In genomic region chr6:84197811-84198213, GRCm38 (mm10) we compare ENCODE assay signal across 19 mouse cellular contexts.
DNase-seq lines count a peak whose midpoint lies in the region; ATAC-seq lines count a peak whose summit lies in the region.
"Had no signal": no experiment of that assay in that cellular context is flagged by ENCODE, and none has a peak within 500 bp of the region (broad histone marks: within the 10 kb centered on the region; RNA-seq: fewer than 3 reads in every experiment).

No protein-coding gene starts in this region.

- WGBS in heart, embryonic 10.5 days: 48% methylated on average over 5 of the region's 5 CpGs
- WGBS in neural tube, embryonic 14.5 days: 14% methylated on average over 5 of the region's 5 CpGs

- DNase-seq in heart, embryonic 10.5 days (ENCODE audit: low spot score): no peak
- no peak for DNase-seq in heart, postnatal 25 days (ENCODE audit: low spot score)
- peak; percentile 8 for DNase-seq in retina, embryonic 14.5 days (ENCODE audit: low spot score)
- DNase-seq in retina, postnatal 1 day: no peak
- DNase-seq in thymus, postnatal 4 days: peak; percentile 75
- no peak for DNase-seq in right cerebral cortex, postnatal 4 days
- DNase-seq in urinary bladder, postnatal 36 days (ENCODE audit: low spot score in 2 of 2): no peak
- DNase-seq: adrenal gland, adult 8-10 months; cerebellum, adult 11-12 months; heart, postnatal 36 days; kidney, adult 2 months; kidney, postnatal 25 days; lung, adult 2 months; lung, postnatal 4 days had no signal

- H3K9ac ChIP-seq in neural tube, embryonic 14.5 days (replicated peaks; ENCODE audit: low read depth, low read length): no peak overlapping the region
- H3K9ac ChIP-seq: forebrain, embryonic 13.5 days; heart, embryonic 12.5 days had no signal

- H3K9me3 ChIP-seq in heart, embryonic 10.5 days: no peaks in the 10 kb centered on the region
- H3K9me3 ChIP-seq in neural tube, embryonic 14.5 days (ENCODE audit: control insufficient read depth, low read length): no peaks in the 10 kb centered on the region
- H3K9me3 ChIP-seq: forebrain, embryonic 13.5 days; heart, embryonic 12.5 days had no signal

- intact Hi-C loops in heart, postnatal 25 days (cut with DNase I): loop anchor here (5.0 kb wide), 1 partner anchor 101 kb away; no protein-coding TSS in a partner anchor

- no peaks in the 10 kb centered on the region for H3K4me1 ChIP-seq in heart, embryonic 10.5 days
- H3K4me1 ChIP-seq in neural tube, embryonic 14.5 days (ENCODE audit: control insufficient read depth, insufficient read depth, low read length): no peaks in the 10 kb centered on the region
- H3K4me1 ChIP-seq: heart, embryonic 12.5 days had no signal

- no peak overlapping the region for H3K4me3 ChIP-seq in heart, embryonic 10.5 days
- H3K4me3 ChIP-seq in neural tube, embryonic 14.5 days (ENCODE audit: low read depth, low read length): no peak overlapping the region
- H3K4me3 ChIP-seq: forebrain, embryonic 13.5 days; heart, embryonic 12.5 days had no signal

- H3K27ac ChIP-seq in heart, embryonic 10.5 days: 0 out of 2 replicates have a peak overlapping the region, but pooled peaks have one; percentile 1
- no peak overlapping the region for H3K27ac ChIP-seq in neural tube, embryonic 14.5 days (ENCODE audit: low read depth, low read length)
- H3K27ac ChIP-seq: forebrain, embryonic 13.5 days; hindbrain, postnatal 0 days had no signal

- peaks cover 84% of the 10 kb centered on the region for H3K36me3 ChIP-seq in heart, embryonic 10.5 days
- no peaks in the 10 kb centered on the region for H3K36me3 ChIP-seq in neural tube, embryonic 14.5 days (ENCODE audit: control insufficient read depth, insufficient read depth, low read length)

- ATAC-seq in neural tube, embryonic 14.5 days (ENCODE audit: low read depth): peak; percentile 54; the same call in 1 of the 2 replicates
- ATAC-seq: forebrain, embryonic 13.5 days; hindbrain, postnatal 0 days had no signal

- no peak overlapping the region for H3K4me2 ChIP-seq in neural tube, embryonic 14.5 days (ENCODE audit: low read depth, low read length)
- H3K4me2 ChIP-seq: forebrain, embryonic 13.5 days; heart, embryonic 12.5 days; liver, embryonic 11.5 days had no signal

- no peaks in the 10 kb centered on the region for H3K27me3 ChIP-seq in heart, embryonic 10.5 days (ENCODE audit: insufficient read depth, poor library complexity, severe bottlenecking)
- no peaks in the 10 kb centered on the region for H3K27me3 ChIP-seq in neural tube, embryonic 14.5 days (ENCODE audit: control insufficient read depth, insufficient read depth, low read length)
- H3K27me3 ChIP-seq: forebrain, embryonic 13.5 days; heart, embryonic 12.5 days had no signal

Comparison
In these comparisons a context has a peak if more than half of its experiments do, and no peak if none do; other contexts are left out.
1. DNase-seq: peak in retina, embryonic 14.5 days (single experiment) and thymus, postnatal 4 days (single experiment); none in heart, embryonic 10.5 days (single experiment), heart, postnatal 25 days (single experiment), retina, postnatal 1 day (single experiment), right cerebral cortex, postnatal 4 days (single experiment) and urinary bladder, postnatal 36 days (0 of 2).